17 mouse cellular contexts compared by ENCODE assay signal in genomic region chr15:97285665-97286212, GRCm38 (mm10). TPM values are rescaled to one million over a fixed set of nuclear protein-coding genes. Genes with fewer than 3 reads are reported as not detected.
"Had no signal": no experiment of that assay in that cellular context is flagged by ENCODE, and none has a peak within 500 bp of the region (broad histone marks: within the 10 kb centered on the region; RNA-seq: fewer than 3 reads in every experiment).

No protein-coding gene starts in this region.

- H3K4me1 ChIP-seq: megakaryocyte, embryonic 14.5 days; midbrain, embryonic 12.5 days; neural tube, embryonic 12.5 days had no signal

- H3K36me3 ChIP-seq: midbrain, embryonic 12.5 days; neural tube, embryonic 12.5 days had no signal

- H3K4me2 ChIP-seq: lung, embryonic 14.5 days; midbrain, embryonic 12.5 days; neural tube, embryonic 12.5 days had no signal

- DNase-seq: lung, adult 18-20 months; lung, embryonic 14.5 days; lung, postnatal 14 days; lung, postnatal 36 days; midbrain, embryonic 14.5 days; retina, postnatal 1 day; right cerebral cortex, adult 18-20 months; right cerebral cortex, postnatal 25 days; right cerebral cortex, postnatal 4 days; spleen, adult 18-20 months; thymus, adult 18-20 months; thymus, postnatal 14 days; thymus, postnatal 36 days had no signal

- H3K27ac ChIP-seq: macrophage; midbrain, embryonic 12.5 days; neural tube, embryonic 12.5 days had no signal

- H3K27me3 ChIP-seq: midbrain, embryonic 12.5 days; neural tube, embryonic 12.5 days had no signal

- H3K9me3 ChIP-seq: midbrain, embryonic 12.5 days; neural tube, embryonic 12.5 days had no signal

- H3K9ac ChIP-seq: lung, embryonic 14.5 days; midbrain, embryonic 12.5 days; neural tube, embryonic 12.5 days had no signal

- H3K4me3 ChIP-seq: megakaryocyte, embryonic 14.5 days; midbrain, embryonic 12.5 days; neural tube, embryonic 12.5 days had no signal

RNA-seq across cellular contexts. Expression of gene Amigo2, which starts 38.7 kb away (rescaled TPM):
- polyA plus RNA-seq: macrophage had no signal
